Mouse (Mus musculus): ENCODE results near the gene 4933415F23Rik.

4933415F23Rik gene

DNA sequence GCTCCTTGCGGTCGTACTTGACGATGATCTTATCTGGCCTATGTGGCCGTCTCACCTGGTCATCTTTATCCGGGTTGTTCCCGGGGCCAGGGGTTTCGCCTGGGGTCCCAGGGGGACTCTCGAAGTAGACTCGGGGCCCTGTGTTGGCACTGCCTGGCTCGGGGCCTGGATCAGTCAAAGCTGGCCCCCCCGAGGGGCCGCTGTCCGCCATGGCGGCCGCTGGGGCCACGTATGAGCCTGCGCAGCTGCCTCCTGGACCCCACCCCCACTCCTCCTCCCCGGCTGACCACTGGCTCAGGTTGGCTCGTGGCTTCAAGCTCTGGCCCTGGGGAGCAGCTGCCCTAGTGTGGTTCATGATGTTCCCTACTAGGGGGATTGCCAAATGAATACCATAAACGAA lies at the start of gene 4933415F23Rik:
4933415F23Rik (minus strand) TSS at position 233 of the 400 bp plus-strand sequence.
- no peak for DNase-seq

DNA sequence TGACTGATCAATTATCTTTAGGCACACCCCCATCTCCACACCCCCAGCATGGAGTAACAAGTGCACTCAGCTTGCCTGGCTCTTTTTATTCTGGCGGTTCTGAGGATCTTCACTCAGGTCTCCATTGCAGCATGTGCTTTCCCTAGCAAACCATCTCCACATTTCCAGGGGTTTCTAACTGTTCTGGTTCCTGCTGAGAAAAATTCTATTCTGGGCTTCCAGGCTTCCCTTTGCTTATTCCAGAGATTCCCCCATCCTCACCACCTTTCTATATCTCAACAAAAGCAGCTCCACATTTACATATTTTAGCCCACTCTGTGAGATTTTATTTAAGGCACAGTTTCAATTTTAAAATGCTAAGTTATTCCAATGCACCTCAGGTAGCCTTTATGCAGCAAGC lies 49.7 kb upstream of the 4933415F23Rik start:
- DNase-seq = no peak

DNA sequence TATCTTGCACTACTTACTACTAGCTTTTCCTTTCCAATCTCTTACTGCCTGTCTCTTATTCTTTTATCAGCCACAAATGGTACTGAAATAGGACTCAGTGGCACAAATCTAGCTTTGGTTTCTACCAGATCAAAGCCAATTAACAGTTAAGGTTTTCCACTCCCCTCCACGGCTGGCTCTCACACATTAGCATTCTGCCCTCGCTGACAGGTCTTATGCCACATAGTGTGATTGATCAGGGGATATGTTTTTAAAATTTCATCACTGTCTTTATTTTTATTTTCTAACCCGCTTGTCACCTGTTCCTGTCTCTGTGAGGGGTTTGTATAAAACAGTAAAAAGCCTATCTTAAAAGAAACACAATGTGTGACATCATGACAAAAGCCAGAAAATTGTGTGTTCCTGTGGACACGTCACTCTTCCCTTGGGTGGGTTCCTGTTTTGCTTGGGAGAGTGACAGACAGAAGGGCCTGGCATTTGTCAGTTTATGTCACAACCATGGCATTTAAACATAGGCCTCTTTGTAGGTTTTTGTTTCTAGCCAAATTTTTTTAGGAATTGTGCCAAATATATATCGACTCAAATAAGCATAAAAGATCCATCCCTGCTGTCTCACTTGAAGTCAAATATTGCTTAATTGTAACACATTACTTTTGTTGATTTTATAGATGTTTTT lies 44.3 kb upstream of the 4933415F23Rik start:
- no peak for DNase-seq

DNA sequence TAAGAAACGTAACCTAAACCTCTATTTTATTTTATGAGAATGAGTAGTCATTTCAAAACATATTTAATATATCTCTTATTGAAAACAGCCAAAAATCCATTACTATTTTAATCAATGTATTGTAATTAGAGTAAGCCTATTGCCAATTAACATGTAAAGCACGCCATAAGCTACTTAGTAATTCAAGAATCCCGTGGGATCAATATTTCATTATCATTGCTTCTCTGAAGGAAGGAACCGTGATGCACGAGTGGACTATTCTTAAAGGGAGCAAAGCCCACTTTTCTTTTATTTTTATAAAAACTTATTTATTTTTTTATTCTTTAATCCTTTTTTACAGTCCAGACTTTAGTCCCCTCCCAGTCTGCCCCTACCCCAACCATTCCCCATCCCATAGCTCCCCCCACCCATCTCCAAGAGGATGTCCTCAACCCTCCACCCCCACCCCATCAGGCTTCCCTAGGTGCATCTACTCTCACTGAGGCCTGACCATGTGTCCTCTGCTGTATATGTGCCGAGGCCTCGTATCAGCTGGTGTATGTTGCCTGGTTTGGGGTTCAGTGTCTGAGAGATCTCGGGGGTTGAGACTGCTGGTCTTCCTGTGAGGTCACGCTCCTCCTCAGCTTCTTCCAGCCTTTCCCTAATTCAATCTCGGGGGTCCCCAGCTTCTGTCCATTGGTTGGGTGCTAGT lies 39.2 kb upstream of the 4933415F23Rik start:
- DNase-seq = no peak

DNA sequence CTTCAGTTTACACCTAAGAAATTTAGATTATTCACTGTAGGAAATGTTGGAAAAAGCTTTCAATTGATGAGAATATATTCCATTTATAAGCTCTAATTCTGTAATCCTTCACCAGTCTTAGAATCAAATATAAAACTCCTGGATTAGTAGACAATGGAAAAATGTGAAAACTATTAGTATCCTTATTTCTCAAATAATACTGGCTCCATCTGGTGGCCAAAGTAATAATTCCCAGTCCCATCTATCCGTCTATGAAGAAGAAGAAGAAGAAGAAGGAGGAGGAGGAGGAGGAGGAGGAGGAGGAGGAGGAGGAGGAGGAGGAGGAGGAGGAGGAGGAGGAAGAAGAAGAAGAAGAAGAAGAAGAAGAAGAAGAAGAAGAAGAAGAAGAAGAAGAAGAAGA lies 38.5 kb upstream of the 4933415F23Rik start:
- DNase-seq = peak; percentile 30

- DNase-seq = no peak
Measured at GRCm38 (mm10) chr1:23120901-23121300, 18.8 kb upstream of the 4933415F23Rik start.

DNA sequence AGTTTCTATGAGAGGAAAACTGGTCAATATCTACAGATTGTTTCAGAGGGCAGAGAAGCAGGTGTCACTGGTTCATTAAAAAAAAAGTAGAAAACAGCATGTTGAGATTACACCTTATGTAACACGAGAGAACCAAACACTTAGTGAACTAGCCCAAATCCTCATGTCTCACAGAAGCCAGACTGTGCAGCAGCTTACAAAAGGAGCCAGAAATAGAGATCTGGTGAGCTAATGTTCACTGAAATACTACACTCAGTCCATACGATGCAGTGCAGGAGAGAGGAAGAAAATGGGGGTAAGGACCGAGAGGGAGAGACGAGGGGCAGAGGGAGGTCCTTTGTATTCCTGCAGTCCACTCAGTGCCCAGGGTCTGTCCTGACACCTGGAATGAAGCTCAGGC lies 17.4 kb upstream of the 4933415F23Rik start:
- DNase-seq = no peak

GRCm38 (mm10) chr1:23117423-23117822 lies 15.4 kb upstream of the 4933415F23Rik start:
- no peak for DNase-seq

DNA sequence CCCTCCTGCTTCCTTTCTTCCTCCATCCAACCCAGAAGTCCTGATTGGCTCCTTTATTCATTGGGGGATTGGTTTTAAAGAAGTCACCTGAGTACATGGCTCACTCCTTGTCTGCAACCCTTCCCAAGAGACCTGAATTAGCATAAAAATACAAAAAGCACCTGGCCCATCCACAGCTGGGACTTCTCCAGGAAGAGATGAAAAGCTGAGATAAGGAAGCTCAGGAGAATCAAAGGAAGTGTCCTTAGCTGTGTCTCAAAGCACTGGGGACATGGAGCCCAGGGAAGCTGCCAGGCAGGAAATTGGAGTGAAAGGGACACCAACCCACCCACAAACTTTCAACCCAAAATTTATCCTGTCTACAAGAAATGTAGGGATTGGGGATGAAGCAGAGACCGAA lies 7.1 kb upstream of the 4933415F23Rik start:
- DNase-seq = no peak

DNA sequence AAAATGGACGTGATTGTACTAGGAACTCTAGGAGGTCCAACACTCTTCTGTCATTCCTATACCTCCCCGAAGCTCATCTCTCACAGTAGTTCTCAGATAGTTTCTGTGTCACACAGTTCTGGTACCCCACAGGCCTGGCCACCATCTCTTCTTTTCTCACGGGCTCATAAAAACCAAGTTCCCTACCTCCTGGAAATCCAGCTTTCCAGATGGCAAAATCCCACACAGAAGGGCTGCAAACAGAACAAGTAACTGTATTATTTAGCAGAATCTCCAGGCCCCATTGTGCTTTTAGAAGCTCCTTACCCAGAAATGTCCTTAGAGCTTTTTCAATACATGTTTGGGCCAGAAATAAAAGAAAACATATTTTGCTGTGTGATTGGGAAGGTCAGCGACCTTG lies 828 bp upstream of the 4933415F23Rik start:
- no peak for DNase-seq

- DNase-seq = no peak
Measured at GRCm38 (mm10) chr1:23099791-23100190, 2.3 kb downstream of the 4933415F23Rik start.

GRCm38 (mm10) chr1:23098451-23098850 lies 3.6 kb downstream of the 4933415F23Rik start:
- DNase-seq = no peak

- DNase-seq = no peak
Measured at GRCm38 (mm10) chr1:23097996-23098395, 4.1 kb downstream of the 4933415F23Rik start.

GRCm38 (mm10) chr1:23067715-23068114 lies 34.3 kb downstream of the 4933415F23Rik start:
- DNase-seq = no peak

- DNase-seq = no peak
Measured at GRCm38 (mm10) chr1:23064717-23065475, 37.2 kb downstream of the 4933415F23Rik start.

DNA sequence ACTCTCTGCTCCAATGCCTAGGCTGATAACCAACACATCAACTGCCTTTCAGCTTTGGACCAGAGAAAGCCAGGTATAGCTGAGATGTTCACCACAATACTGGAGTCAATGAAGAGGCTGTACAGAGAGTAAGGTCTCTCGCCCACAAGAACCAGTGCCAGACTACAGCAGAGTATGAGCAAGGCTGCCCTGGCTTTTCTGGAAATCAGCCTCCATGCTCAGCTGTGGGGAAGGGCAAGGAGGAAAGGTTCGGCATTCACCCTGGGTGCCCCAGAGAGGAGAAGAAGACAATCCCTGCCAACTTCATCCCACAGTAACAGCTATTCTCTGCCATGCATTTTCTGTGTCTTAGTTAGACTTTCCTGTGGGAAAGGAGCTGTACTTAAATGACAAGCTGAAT lies 38.1 kb downstream of the 4933415F23Rik start:
- no peak for DNase-seq

DNA sequence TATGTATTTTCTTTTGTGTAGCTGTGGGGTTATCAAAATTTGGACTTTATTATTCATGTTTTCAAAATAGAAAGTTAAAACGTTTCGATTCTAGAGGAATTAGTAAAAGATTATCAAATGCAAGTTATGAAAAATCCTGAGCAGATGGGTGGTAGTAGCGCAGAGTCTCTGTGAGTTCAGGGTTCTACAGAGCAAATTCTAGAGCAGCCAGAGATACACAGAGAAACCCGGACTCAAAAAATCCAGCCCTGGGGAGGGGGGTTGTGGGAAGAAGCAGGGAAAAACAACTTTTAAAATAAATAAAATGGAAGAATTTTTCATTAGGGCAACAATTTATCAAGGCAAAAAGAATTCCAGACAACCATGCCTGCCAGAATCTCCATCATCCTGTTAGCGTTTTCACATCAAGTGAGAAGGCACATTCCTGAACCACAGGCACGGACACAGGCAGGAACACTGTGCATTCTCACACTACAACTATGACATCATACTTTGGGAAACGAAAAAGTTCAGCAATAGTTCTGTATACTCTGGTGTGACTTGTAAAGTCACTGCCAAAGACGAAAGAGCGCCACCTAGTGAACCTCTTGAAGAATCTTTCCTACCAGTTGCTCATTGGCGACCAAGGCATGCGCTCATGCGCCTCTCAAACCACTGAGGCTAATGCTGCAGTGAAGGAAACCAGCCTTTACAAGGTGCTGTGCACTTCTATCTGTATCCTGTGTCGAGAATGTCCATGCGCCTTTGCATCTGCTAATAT lies 40.3 kb downstream of the 4933415F23Rik start:
- peak; percentile 33 for DNase-seq

GRCm38 (mm10) chr1:23060056-23060455 lies 42.0 kb downstream of the 4933415F23Rik start:
- no peak for DNase-seq
